Mouse (Mus musculus): ENCODE results near the gene Cox5b.
A peak's percentile ranks its signal among the peaks of the same experiment; 100 is the strongest.

Gene Cox5b

GRCm38 (mm10) chr1:36690671-36691235, 496 bp upstream of the Cox5b start:
- no peak for DNase-seq (ENCODE audit: low spot score)

DNA sequence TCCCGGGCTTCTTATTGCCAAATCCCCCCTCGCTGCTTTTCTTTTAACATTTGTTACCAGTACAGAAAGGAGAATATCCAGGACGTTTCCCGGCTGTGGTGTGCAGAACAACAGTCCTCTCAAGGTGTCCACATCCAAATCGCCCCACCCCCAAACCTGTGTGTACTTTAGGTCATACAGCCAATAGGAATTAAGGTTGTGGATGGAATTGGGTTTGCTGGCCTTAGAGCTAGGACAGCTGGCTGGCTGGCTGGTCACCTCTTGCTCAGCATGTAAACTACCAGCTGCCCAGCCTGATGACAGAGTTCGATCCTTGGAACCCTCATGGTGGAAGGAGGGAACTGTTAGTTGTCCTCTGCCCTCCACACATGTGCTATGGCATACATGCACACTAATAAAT, 3.6 kb downstream of the Cox5b start:
- no peak for DNase-seq (ENCODE audit: low spot score)

GRCm38 (mm10) chr1:36696411-36696810, 5.2 kb downstream of the Cox5b start:
- no peak for DNase-seq (ENCODE audit: low spot score)

DNA sequence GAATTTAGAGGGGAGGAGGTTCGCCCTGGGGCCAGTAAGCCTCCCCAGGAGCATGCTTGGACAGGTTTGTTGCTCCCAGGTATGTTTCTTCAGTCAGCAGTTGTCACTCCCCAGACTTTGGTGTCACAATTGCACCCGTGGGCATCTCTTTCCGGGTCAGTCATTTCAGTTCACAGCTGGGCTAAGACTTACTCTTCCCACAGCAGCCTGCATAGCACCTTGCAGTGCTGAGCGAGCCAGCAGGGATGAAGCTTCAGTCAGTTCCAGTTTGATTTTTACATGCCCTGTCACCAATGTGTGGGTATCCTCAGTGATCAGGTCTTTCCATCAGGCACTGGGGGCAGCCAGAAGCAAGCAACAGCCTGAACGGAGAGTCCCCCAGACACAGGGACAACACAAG, 5.8 kb downstream of the Cox5b start:
- no peak for DNase-seq (ENCODE audit: low spot score)

GRCm38 (mm10) chr1:36707166-36707565, 15.9 kb downstream of the Cox5b start:
- no peak for DNase-seq (ENCODE audit: low spot score)

- no peak for DNase-seq (ENCODE audit: low spot score)
Measured at GRCm38 (mm10) chr1:36707797-36708196, 16.5 kb downstream of the Cox5b start.

GRCm38 (mm10) chr1:36708626-36709025, 17.4 kb downstream of the Cox5b start:
- peak; percentile 10 for DNase-seq (ENCODE audit: low spot score)

DNA sequence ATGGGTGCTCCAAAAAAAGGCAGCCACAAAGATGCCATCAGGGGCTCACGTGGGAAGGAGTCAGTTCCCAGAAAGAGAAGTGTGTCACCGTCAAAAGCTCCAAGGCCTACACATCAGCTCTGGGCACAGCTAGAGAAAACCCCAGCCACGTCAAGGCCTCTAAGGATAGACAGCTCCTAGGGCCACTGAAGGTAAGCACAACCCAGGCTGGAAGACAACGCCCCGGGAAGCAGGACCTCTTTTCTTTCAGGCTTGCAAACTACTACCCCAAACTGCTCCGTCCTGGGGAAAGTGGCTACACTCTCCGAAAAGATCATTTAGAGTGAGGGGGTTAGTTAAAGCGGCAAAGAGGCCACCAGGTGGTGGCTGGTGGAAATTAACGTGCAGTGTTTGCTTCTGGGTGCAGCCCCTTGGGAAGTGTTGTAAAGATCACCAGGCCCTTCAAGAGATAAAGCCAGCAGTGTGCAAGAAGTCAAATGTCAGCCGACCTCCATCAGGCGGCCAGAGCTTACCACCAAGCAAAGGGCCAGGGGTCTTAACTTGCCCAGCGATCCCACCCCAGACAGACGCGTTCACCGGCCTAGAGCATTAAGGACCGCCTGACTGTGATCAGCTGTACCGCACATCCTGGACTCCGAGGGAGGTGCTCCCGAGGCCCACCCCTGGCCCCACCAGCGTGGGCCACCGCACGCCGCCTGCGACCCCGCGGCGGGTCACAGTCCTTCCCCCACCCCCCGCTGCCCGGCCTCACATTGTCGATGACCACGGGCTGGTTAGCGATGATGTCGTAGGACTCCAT, 18.0 kb downstream of the Cox5b start:
- peak; percentile 32 for DNase-seq (ENCODE audit: low spot score)

DNA sequence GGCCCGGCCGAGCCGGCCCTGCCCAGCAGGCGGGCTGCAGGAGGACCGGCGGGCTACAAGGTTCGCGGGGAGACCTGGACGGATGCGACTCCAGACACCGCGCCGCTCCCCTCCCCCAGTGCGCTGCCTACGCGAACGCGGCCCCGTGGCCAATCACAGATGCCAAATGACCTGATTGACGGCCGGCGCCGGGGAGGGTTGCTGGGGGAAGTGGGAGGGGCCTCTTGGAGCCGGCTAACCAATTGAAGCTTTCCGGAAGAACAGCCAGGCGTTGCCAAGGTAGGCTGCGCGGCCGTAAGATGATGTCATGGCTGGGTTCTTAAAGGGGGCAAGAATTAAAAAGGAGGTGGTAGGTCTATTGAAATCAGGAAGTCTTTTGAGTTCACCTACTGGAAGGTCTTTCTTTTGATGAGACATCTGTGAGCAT, 18.6 kb downstream of the Cox5b start, which contains the start of gene 4933424G06Rik:
TSS of gene 4933424G06Rik (plus strand) at position 296 of the 427 bp plus-strand sequence.
- DNase-seq (ENCODE audit: low spot score) = peak; percentile 99

- DNase-seq (ENCODE audit: low spot score) = no peak
Measured at GRCm38 (mm10) chr1:36711104-36711503, 19.9 kb downstream of the Cox5b start.

- DNase-seq (ENCODE audit: low spot score) = no peak
Measured at GRCm38 (mm10) chr1:36714311-36714710, 23.1 kb downstream of the Cox5b start, which contains the start of gene Actr1b. Gene Actr1b (minus strand): TSS chr1:36714422.

- no peak for DNase-seq (ENCODE audit: low spot score)
Measured at GRCm38 (mm10) chr1:36718786-36719185, 27.5 kb downstream of the Cox5b start.

DNA sequence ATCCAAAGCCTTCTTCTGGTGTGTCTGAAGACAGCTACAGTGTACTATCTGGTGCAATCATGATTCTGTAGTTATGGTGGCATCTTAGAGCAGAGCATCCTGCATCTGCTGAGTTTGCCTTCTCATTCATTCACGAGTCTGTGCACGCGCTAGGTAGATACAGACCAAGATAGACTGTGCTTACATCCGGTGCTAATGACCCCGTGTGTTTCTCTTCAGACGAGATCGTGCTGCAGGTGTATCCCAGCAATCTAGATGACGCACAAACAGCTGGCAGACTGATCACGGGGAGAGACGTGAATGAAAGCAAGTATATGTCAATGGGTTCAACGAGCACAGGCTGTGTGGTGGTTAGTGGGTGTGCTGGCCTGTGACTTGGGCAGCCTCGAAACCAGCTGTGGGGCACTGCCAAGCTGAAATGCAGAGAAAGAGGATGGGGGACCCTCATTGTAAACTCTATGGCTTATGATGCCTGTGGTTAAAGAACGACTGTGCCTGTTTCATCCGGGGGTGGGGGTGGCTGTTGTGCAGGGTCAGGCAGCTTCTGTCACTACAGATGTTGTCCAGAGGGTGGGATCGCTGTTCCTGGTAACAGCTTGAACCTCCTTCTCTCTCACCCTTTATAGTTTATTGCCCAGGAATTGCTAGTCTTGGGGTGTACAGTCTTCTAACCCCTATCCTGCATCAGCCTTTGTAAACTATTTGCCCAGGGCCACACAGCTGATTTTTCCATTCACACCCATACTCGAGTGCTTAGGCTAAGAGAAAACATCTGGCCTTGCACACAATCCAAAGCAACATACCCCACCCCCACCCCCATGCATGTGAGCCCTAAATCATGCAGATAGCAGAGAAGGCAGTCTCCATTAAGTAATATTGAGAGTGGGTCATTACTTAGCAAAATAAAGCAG, 32.2 kb downstream of the Cox5b start:
- DNase-seq (ENCODE audit: low spot score) = no peak

- no peak for DNase-seq (ENCODE audit: low spot score)
Measured at GRCm38 (mm10) chr1:36724057-36724431, 32.8 kb downstream of the Cox5b start.

- DNase-seq (ENCODE audit: low spot score) = peak; percentile 72
Measured at GRCm38 (mm10) chr1:36737300-36737699, 46.1 kb downstream of the Cox5b start.

DNA sequence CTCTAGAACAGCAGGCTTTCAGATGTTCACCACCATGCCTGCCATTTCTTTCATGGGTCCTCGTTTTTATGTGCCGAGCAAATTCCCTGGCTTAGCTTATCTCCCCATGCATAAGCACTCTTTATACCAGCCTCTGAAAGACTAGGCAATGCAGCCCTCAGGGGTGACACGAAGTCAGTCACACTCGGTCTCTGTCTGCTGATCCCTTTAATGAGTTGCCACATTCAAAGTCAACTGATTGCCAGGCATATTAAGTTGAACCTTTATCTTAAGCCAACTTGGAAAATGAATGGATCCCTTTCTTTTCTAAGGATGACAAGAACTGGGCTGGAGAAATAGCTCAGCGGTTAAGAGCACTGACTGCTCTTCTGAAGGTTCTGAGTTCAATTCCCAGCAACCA, 48.0 kb downstream of the Cox5b start:
- DNase-seq (ENCODE audit: low spot score) = no peak

GRCm38 (mm10) chr1:36743046-36743445, 51.8 kb downstream of the Cox5b start:
- DNase-seq (ENCODE audit: low spot score) = no peak

All from lung, postnatal 25 days (tissue).